Mouse (Mus musculus): ENCODE data around the gene Myh9. TPM values are rescaled to one million over a fixed set of nuclear protein-coding genes. Genes with fewer than 3 reads are reported as not detected.

The Myh9 gene
- polyA plus RNA-seq, 1 experiment from 2014 or later = 32.0 TPM

GRCm38 (mm10) chr15:77797609-77798411, 44.2 kb downstream of the Myh9 start:
- no peak overlapping the region for H3K4me2 ChIP-seq (replicated peaks)
- WGBS = 89% methylated on average over 14 of the region's 14 CpGs
- H3K27ac ChIP-seq = peak overlapping the region; percentile 83

GRCm38 (mm10) chr15:77796409-77797035, 45.5 kb downstream of the Myh9 start:
- WGBS = 95% methylated on average over 26 of the region's 26 CpGs
- Histone ChIP-seq H3K27ac (no peak overlapping the region), H3K4me1 (peaks cover 28% of the 10 kb centered on the region), H3K27me3 (no peaks in the 10 kb centered on the region), H3K4me2 (replicated peaks) (no peak overlapping the region), H3K36me3 (peaks cover 20% of the 10 kb centered on the region), H3K9me3 (replicated peaks) (no peaks in the 10 kb centered on the region), H3K9ac (no peak overlapping the region), H3K4me3 (no peak overlapping the region)
- no peak for ATAC-seq (ENCODE audit: low FRiP score)

More at GRCm38 (mm10) chr15:77797609-77798411, 44.2 kb downstream of the Myh9 start:
- Histone ChIP-seq H3K9me3 (replicated peaks) (no peaks in the 10 kb centered on the region), H3K4me1 (peaks cover 28% of the 10 kb centered on the region), H3K27me3 (no peaks in the 10 kb centered on the region), H3K4me3 (no peak overlapping the region), H3K9ac (no peak overlapping the region), H3K36me3 (peaks cover 18% of the 10 kb centered on the region; the same call in 1 of the 2 replicates)
- ATAC-seq (ENCODE audit: low FRiP score) = no peak

DNA sequence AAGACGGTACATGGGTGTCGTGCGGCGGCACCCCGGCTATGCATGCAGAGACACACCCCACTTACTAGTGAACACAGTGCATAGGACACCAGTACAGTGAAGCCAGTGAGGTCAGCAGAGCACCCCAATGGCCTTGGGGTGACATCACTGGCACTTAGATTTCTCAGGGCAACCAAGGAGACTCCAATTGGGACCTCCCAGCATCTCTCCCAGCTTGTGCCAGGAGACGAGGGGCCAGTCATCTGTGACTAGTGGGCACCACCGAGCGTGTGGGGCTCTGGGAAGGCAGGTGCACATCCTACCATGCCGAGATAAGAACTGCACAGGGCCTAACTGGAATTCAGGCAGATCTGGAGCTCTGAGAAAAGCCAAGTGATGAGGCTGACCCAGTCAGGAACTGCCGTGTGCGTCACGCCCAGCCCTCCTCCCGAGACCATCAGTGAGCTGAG, 47.0 kb downstream of the Myh9 start:
- Histone ChIP-seq H3K4me2 (replicated peaks) (no peak overlapping the region), H3K9ac (no peak overlapping the region), H3K27me3 (no peaks in the 10 kb centered on the region), H3K36me3 (peaks cover 36% of the 10 kb centered on the region), H3K4me1 (peaks cover 23% of the 10 kb centered on the region), H3K9me3 (replicated peaks) (no peaks in the 10 kb centered on the region), H3K4me3 (no peak overlapping the region), H3K27ac (no peak overlapping the region)
- ATAC-seq (ENCODE audit: low FRiP score) = no peak
- WGBS = 94% methylated on average over 13 of the region's 13 CpGs

GRCm38 (mm10) chr15:77794138-77794907, 47.7 kb downstream of the Myh9 start:
- H3K9ac ChIP-seq = no peak overlapping the region
- H3K4me3 ChIP-seq = no peak overlapping the region
- H3K36me3 ChIP-seq = peaks cover 42% of the 10 kb centered on the region
- ATAC-seq (ENCODE audit: low FRiP score) = no peak
- H3K27me3 ChIP-seq = no peaks in the 10 kb centered on the region
- H3K4me1 ChIP-seq = peaks cover 17% of the 10 kb centered on the region
- 90% methylated on average over 13 of the region's 13 CpGs for WGBS
- no peak overlapping the region for H3K27ac ChIP-seq
- H3K9me3 ChIP-seq (replicated peaks) = no peaks in the 10 kb centered on the region
- no peak overlapping the region for H3K4me2 ChIP-seq (replicated peaks)

- Histone ChIP-seq H3K9ac (no peak overlapping the region), H3K4me2 (replicated peaks) (no peak overlapping the region), H3K9me3 (replicated peaks) (no peaks in the 10 kb centered on the region), H3K4me3 (no peak overlapping the region), H3K27me3 (no peaks in the 10 kb centered on the region), H3K36me3 (peaks cover 50% of the 10 kb centered on the region), H3K4me1 (peaks cover 9% of the 10 kb centered on the region), H3K27ac (no peak overlapping the region)
- ATAC-seq (ENCODE audit: low FRiP score) = no peak
- WGBS = 91% methylated on average over 7 of the region's 7 CpGs
Measured at GRCm38 (mm10) chr15:77793554-77793953, 48.4 kb downstream of the Myh9 start.

DNA sequence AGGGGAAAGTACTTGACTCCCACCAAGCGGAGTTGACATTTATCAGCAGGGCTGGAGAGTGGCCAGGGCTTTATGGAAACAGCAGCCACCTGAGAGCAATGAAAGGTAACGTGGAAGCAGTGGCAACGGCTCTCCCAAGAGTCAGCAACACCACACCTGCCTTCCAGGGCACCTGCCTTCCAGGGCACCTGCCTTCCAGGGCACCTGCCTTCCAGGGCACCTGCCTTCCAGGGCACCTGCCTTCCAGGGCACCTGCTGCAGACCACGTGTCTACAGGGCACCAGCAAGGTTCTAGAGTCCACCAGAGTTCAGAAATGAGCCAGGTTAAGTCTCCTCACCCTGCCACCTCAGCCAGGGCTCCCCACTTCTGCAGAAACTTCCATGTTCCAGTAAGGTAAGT, 48.9 kb downstream of the Myh9 start:
- H3K4me3 ChIP-seq = no peak overlapping the region
- H3K27me3 ChIP-seq = no peaks in the 10 kb centered on the region
- no peak for ATAC-seq (ENCODE audit: low FRiP score)
- H3K9ac ChIP-seq = no peak overlapping the region
- peaks cover 5% of the 10 kb centered on the region for H3K4me1 ChIP-seq
- H3K9me3 ChIP-seq (replicated peaks) = no peaks in the 10 kb centered on the region
- peaks cover 55% of the 10 kb centered on the region for H3K36me3 ChIP-seq
- no peak overlapping the region for H3K4me2 ChIP-seq (replicated peaks)
- H3K27ac ChIP-seq = no peak overlapping the region
- WGBS = 89% methylated on average over 4 of the region's 4 CpGs

GRCm38 (mm10) chr15:77792056-77792455, 49.9 kb downstream of the Myh9 start:
- Histone ChIP-seq H3K4me3 (no peak overlapping the region), H3K27me3 (no peaks in the 10 kb centered on the region), H3K9ac (no peak overlapping the region), H3K4me2 (replicated peaks) (no peak overlapping the region), H3K36me3 (peaks cover 63% of the 10 kb centered on the region), H3K9me3 (replicated peaks) (no peaks in the 10 kb centered on the region), H3K27ac (no peak overlapping the region), H3K4me1 (no peaks in the 10 kb centered on the region)
- ATAC-seq (ENCODE audit: low FRiP score) = no peak
- 80% methylated on average over 9 of the region's 9 CpGs for WGBS

- no peaks in the 10 kb centered on the region for H3K9me3 ChIP-seq (replicated peaks)
- H3K27ac ChIP-seq = no peak overlapping the region
- no peaks in the 10 kb centered on the region for H3K4me1 ChIP-seq
- WGBS = 89% methylated on average over 21 of the region's 21 CpGs
- no peak overlapping the region for H3K9ac ChIP-seq
- H3K4me2 ChIP-seq (replicated peaks) = no peak overlapping the region
- no peak overlapping the region for H3K4me3 ChIP-seq
- H3K36me3 ChIP-seq = peaks cover 71% of the 10 kb centered on the region
- no peaks in the 10 kb centered on the region for H3K27me3 ChIP-seq
- ATAC-seq (ENCODE audit: low FRiP score) = no peak
Measured at GRCm38 (mm10) chr15:77790656-77791405, 51.1 kb downstream of the Myh9 start.

- no peak for ATAC-seq (ENCODE audit: low FRiP score)
- no peaks in the 10 kb centered on the region for H3K9me3 ChIP-seq (replicated peaks)
- no peak overlapping the region for H3K4me3 ChIP-seq
- no peaks in the 10 kb centered on the region for H3K27me3 ChIP-seq
- WGBS = 83% methylated on average over 3 of the region's 3 CpGs
- H3K4me2 ChIP-seq (replicated peaks) = no peak overlapping the region
- H3K36me3 ChIP-seq = peaks cover 78% of the 10 kb centered on the region
- H3K4me1 ChIP-seq = no peaks in the 10 kb centered on the region
- H3K9ac ChIP-seq = no peak overlapping the region
- H3K27ac ChIP-seq = no peak overlapping the region
Measured at GRCm38 (mm10) chr15:77789186-77789585, 52.8 kb downstream of the Myh9 start.

- no peak for ATAC-seq (ENCODE audit: low FRiP score)
- Histone ChIP-seq H3K27me3 (no peaks in the 10 kb centered on the region), H3K27ac (no peak overlapping the region), H3K9ac (no peak overlapping the region), H3K4me1 (no peaks in the 10 kb centered on the region), H3K9me3 (replicated peaks) (no peaks in the 10 kb centered on the region), H3K4me2 (replicated peaks) (no peak overlapping the region), H3K36me3 (peaks cover 87% of the 10 kb centered on the region), H3K4me3 (no peak overlapping the region)
- WGBS = 85% methylated on average over 6 of the region's 6 CpGs
Measured at GRCm38 (mm10) chr15:77788356-77788755, 53.6 kb downstream of the Myh9 start.

DNA sequence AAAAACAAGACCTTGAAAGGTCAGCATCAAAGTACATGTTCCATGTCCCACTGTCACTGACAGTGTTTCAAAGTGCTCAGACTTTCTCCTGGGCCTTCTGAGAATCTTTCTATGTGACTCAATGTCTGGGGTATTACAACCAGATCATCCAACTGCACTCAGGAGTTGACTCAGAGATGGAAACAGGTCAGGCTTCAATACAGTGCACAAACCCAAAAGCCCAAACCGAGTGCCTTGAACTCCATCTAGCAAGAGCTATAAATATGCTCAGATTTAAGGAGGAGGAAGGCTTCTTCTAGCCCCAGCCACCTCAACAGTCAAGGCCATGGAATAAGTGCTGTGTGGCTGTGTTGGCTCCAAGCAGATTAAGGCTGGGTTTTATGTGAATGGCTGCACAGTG, 56.2 kb downstream of the Myh9 start:
- no peaks in the 10 kb centered on the region for H3K27me3 ChIP-seq
- no peak overlapping the region for H3K27ac ChIP-seq
- WGBS = 75% methylated on average over 1 of the region's 1 CpGs

More for the DNA sequence above, 56.2 kb downstream of the Myh9 start:
- no peaks in the 10 kb centered on the region for H3K4me1 ChIP-seq
- H3K9ac ChIP-seq = no peak overlapping the region
- no peaks in the 10 kb centered on the region for H3K9me3 ChIP-seq (replicated peaks)
- no peak overlapping the region for H3K4me3 ChIP-seq
- ATAC-seq (ENCODE audit: low FRiP score) = no peak
- peaks cover 97% of the 10 kb centered on the region for H3K36me3 ChIP-seq
- H3K4me2 ChIP-seq (replicated peaks) = no peak overlapping the region
